Mouse (Mus musculus) midbrain, embryonic 14.5 days (tissue): ENCODE measurements at regions not wholly inside any gene's neighbourhood (a gene's known extent, or its start where the extent isn't known, plus 50 kb on each side); places are given as distances from the start of the nearest gene placed in this dataset.

Source experiments
- ATAC-seq: fragments of 200-750 bp; cut with Nextera tagmentation; 2 replicates; pipeline ENCODE4 v1.8.0; 2017; ENCODE audit warnings: moderate number of reproducible peaks, moderate library complexity; ENCODE audit not compliant: low FRiP score, low TSS enrichment
- DNase-seq: peaks from one replicate; pipeline ENCODE4 v3.0.0-alpha.2; 2015
- H3K27ac ChIP-seq: fragments of 300-500 bp; sonication (generic); replicated peaks from 2 replicates; pipeline ENCODE4 v1.5.1; 2014; ENCODE audit warnings: mild to moderate bottlenecking, low read depth, low read length, moderate library complexity
- H3K27me3 ChIP-seq: fragments of 300-500 bp; sonication (generic); 2 replicates; pipeline ENCODE4 v1.6.1; 2014; ENCODE audit warnings: low read length, control low read depth, mixed read lengths; ENCODE audit not compliant: control insufficient read depth, insufficient read depth
- H3K36me3 ChIP-seq: fragments of 300-500 bp; sonication (generic); 2 replicates; pipeline ENCODE4 v1.6.1; 2014; ENCODE audit warnings: low read length, control low read depth; ENCODE audit not compliant: control insufficient read depth, insufficient read depth
- H3K4me1 ChIP-seq: fragments of 300-500 bp; sonication (generic); 2 replicates; pipeline ENCODE4 v1.6.1; 2014; ENCODE audit warnings: mild to moderate bottlenecking, antibody characterized with exemption, low read length, control low read depth; ENCODE audit not compliant: control insufficient read depth, insufficient read depth
- H3K4me2 ChIP-seq: fragments of 300-500 bp; sonication (generic); 2 replicates; pipeline ENCODE4 v1.6.1; 2014; ENCODE audit warnings: mild to moderate bottlenecking, low read length, moderate library complexity
- H3K4me3 ChIP-seq: fragments of 300-500 bp; sonication (generic); replicated peaks from 2 replicates; pipeline ENCODE4 v1.5.1; 2014; ENCODE audit warnings: low read depth, low read length
- H3K9ac ChIP-seq: fragments of 300-500 bp; sonication (generic); replicated peaks from 2 replicates; pipeline ENCODE4 v1.6.1; 2014; ENCODE audit warnings: mild to moderate bottlenecking, low read length, moderate library complexity
- H3K9me3 ChIP-seq: fragments of 300-500 bp; sonication (generic); 2 replicates; pipeline ENCODE4 v1.6.1; 2016; ENCODE audit warnings: low read length, control low read depth, mixed read lengths; ENCODE audit not compliant: control insufficient read depth
- WGBS: fragments of 180-500 bp; shearing (Covaris S2); extraction: QIAGEN DNeasy Blood & Tissue Kit; methylation state at CpG from one replicate; pipeline ENCODE4 v1.1.7; 2014; 5-methylcytosine and 5-hydroxymethylcytosine counted together

- Histone ChIP-seq H3K36me3 (no peaks in the 10 kb centered on the region), H3K4me3 (no peak overlapping the region), H3K9ac (no peak overlapping the region), H3K27me3 (no peaks in the 10 kb centered on the region), H3K27ac (no peak overlapping the region), H3K9me3 (no peaks in the 10 kb centered on the region), H3K4me2 (no peak overlapping the region), H3K4me1 (no peaks in the 10 kb centered on the region)
- DNase-seq = no peak
- WGBS = 92% methylated on average over 3 of the region's 3 CpGs
- no peak for ATAC-seq
Observed at GRCm38 (mm10) chr5:75823646-75824045, 154.6 kb downstream of the Kdr start.

GRCm38 (mm10) chr5:75817396-75817795 is 160.9 kb downstream of the Kdr start:
- Histone ChIP-seq H3K9me3 (no peaks in the 10 kb centered on the region; the same call in 1 of the 2 replicates), H3K27me3 (no peaks in the 10 kb centered on the region), H3K9ac (no peak overlapping the region), H3K4me1 (no peaks in the 10 kb centered on the region), H3K4me2 (no peak overlapping the region), H3K36me3 (no peaks in the 10 kb centered on the region), H3K27ac (no peak overlapping the region), H3K4me3 (no peak overlapping the region)
- WGBS = 98% methylated on average over 13 of the region's 13 CpGs
- DNase-seq (no peak), ATAC-seq (no peak)

- Histone ChIP-seq H3K4me3 (no peak overlapping the region), H3K36me3 (no peaks in the 10 kb centered on the region), H3K4me1 (no peaks in the 10 kb centered on the region), H3K27ac (no peak overlapping the region), H3K9me3 (no peaks in the 10 kb centered on the region; the same call in 1 of the 2 replicates), H3K27me3 (no peaks in the 10 kb centered on the region), H3K4me2 (no peak overlapping the region), H3K9ac (no peak overlapping the region)
- DNase-seq (no peak), ATAC-seq (no peak)
- 89% methylated on average over 12 of the region's 12 CpGs for WGBS
Observed at GRCm38 (mm10) chr5:75814393-75814984, 163.8 kb downstream of the Kdr start.

- WGBS = 95% methylated on average over 4 of the region's 4 CpGs
Observed at GRCm38 (mm10) chr5:75812686-75813085, 165.6 kb downstream of the Kdr start.

GRCm38 (mm10) chr5:75808551-75809332 is 169.5 kb downstream of the Kdr start:
- 88% methylated on average over 18 of the region's 18 CpGs for WGBS
- H3K36me3 ChIP-seq = no peaks in the 10 kb centered on the region
- ATAC-seq (no peak), DNase-seq (no peak)
- no peaks in the 10 kb centered on the region for H3K4me1 ChIP-seq
- no peaks in the 10 kb centered on the region for H3K9me3 ChIP-seq
- no peak overlapping the region for H3K4me3 ChIP-seq
- no peaks in the 10 kb centered on the region for H3K27me3 ChIP-seq
- H3K4me2 ChIP-seq = no peak overlapping the region
- H3K9ac ChIP-seq = no peak overlapping the region
- no peak overlapping the region for H3K27ac ChIP-seq

More at GRCm38 (mm10) chr5:75812686-75813085, 165.6 kb downstream of the Kdr start:
- Histone ChIP-seq H3K27me3 (no peaks in the 10 kb centered on the region), H3K36me3 (no peaks in the 10 kb centered on the region), H3K4me3 (no peak overlapping the region), H3K27ac (no peak overlapping the region), H3K4me2 (no peak overlapping the region), H3K9me3 (no peaks in the 10 kb centered on the region; the same call in 1 of the 2 replicates), H3K9ac (no peak overlapping the region), H3K4me1 (no peaks in the 10 kb centered on the region)
- DNase-seq (no peak), ATAC-seq (no peak)

GRCm38 (mm10) chr5:75805011-75805410 is 173.2 kb downstream of the Kdr start:
- Histone ChIP-seq H3K9me3 (no peaks in the 10 kb centered on the region), H3K27ac (no peak overlapping the region), H3K36me3 (no peaks in the 10 kb centered on the region), H3K4me3 (no peak overlapping the region), H3K4me1 (no peaks in the 10 kb centered on the region), H3K9ac (no peak overlapping the region), H3K4me2 (no peak overlapping the region), H3K27me3 (no peaks in the 10 kb centered on the region)
- no peak for ATAC-seq
- 79% methylated on average over 2 of the region's 2 CpGs for WGBS
- no peak for DNase-seq

GRCm38 (mm10) chr5:75804340-75804739 is 173.9 kb downstream of the Kdr start:
- Histone ChIP-seq H3K9ac (no peak overlapping the region), H3K27ac (no peak overlapping the region), H3K36me3 (no peaks in the 10 kb centered on the region), H3K27me3 (no peaks in the 10 kb centered on the region), H3K4me1 (no peaks in the 10 kb centered on the region), H3K4me2 (no peak overlapping the region), H3K9me3 (no peaks in the 10 kb centered on the region), H3K4me3 (no peak overlapping the region)
- WGBS = 84% methylated on average over 2 of the region's 2 CpGs
- ATAC-seq (no peak), DNase-seq (no peak)

GRCm38 (mm10) chr5:75803012-75803411 is 175.2 kb downstream of the Kdr start:
- no peaks in the 10 kb centered on the region for H3K36me3 ChIP-seq
- H3K4me2 ChIP-seq = no peak overlapping the region
- no peak overlapping the region for H3K9ac ChIP-seq
- H3K27ac ChIP-seq = no peak overlapping the region
- no peaks in the 10 kb centered on the region for H3K27me3 ChIP-seq
- 98% methylated on average over 2 of the region's 2 CpGs for WGBS
- H3K9me3 ChIP-seq = no peaks in the 10 kb centered on the region
- no peak overlapping the region for H3K4me3 ChIP-seq
- no peaks in the 10 kb centered on the region for H3K4me1 ChIP-seq
- ATAC-seq (no peak), DNase-seq (no peak)
